Mouse (Mus musculus) CH12.LX (cell line): Measurements from ENCODE around the gene Mgat5. TPM values are rescaled to one million over a fixed set of nuclear protein-coding genes. Genes with fewer than 3 reads are reported as not detected.

ENCODE experiments used
- DNase-seq: peaks from one replicate; pipeline ENCODE4 v3.0.0-alpha.2; 2013; ENCODE audit errors: extremely low read depth
- H3K27ac ChIP-seq: 2 replicates; pipeline ENCODE4 v1.5.1; 2012; ENCODE audit warnings: low read depth, mild to moderate bottlenecking, control low read depth, moderate library complexity; ENCODE audit not compliant: insufficient read depth
- H3K27me3 ChIP-seq: replicated peaks from 2 replicates; pipeline ENCODE3; 2012; ENCODE audit warnings: inconsistent platforms
- H3K36me3 ChIP-seq, 2 experiments: replicated peaks in 1 of 2; 2 replicates each; pipeline versions ENCODE3 to v1.6.1; 2012; ENCODE audit warnings: inconsistent platforms in 1 of 2, low read length in 1 of 2, mild to moderate bottlenecking in 1 of 2, mixed read lengths in 1 of 2, moderate library complexity in 1 of 2; ENCODE audit not compliant: control insufficient read depth in 1 of 2, insufficient read depth in 1 of 2
- H3K4me1 ChIP-seq, 2 experiments: 2 replicates each; pipeline ENCODE4 v1.6.1; 2012; ENCODE audit warnings: inconsistent platforms in 1 of 2, moderate library complexity in 1 of 2; ENCODE audit not compliant: insufficient read depth in 2 of 2, control insufficient read depth in 1 of 2
- H3K4me2 ChIP-seq: 2 replicates; pipeline ENCODE4 v1.6.1; 2012; ENCODE audit warnings: low read depth, mild to moderate bottlenecking, control low read depth; ENCODE audit not compliant: poor library complexity, insufficient read depth, severe bottlenecking
- H3K4me3 ChIP-seq, 3 experiments: fragments of 150-350 bp in 1 of 3; sonication (generic) in 1 of 3; replicated peaks in 1 of 3; 2 replicates each; pipeline versions ENCODE3 to v1.5.1; 2011 to 2012; ENCODE audit warnings: low read depth in 2 of 3, low read length in 2 of 3, mild to moderate bottlenecking in 2 of 3, moderate library complexity in 2 of 3, control low read depth in 1 of 3, improper control_type of control experiment in 1 of 3, inconsistent platforms in 1 of 3, mixed read lengths in 1 of 3; ENCODE audit not compliant: poor library complexity in 1 of 3
- H3K79me2 ChIP-seq: replicated peaks from 2 replicates; pipeline ENCODE4 v1.6.1; 2012; ENCODE audit warnings: mild to moderate bottlenecking, moderate library complexity; ENCODE audit not compliant: control insufficient read depth, poor library complexity, insufficient read depth, severe bottlenecking; ENCODE audit errors: extremely low read depth
- H3K9ac ChIP-seq: 2 replicates; pipeline ENCODE4 v1.6.1; 2012; ENCODE audit warnings: low read depth, mild to moderate bottlenecking, control low read depth, moderate library complexity; ENCODE audit not compliant: insufficient read depth
- H3K9me3 ChIP-seq: replicated peaks from 2 replicates; pipeline ENCODE3; 2012; ENCODE audit warnings: low read length, inconsistent platforms, mixed read lengths
- BHLHE40 ChIP-seq: IDR thresholded peaks from 2 replicates; pipeline ENCODE4 v1.6.1; 2011; ENCODE audit warnings: mild to moderate bottlenecking, low read depth, low read length, improper control_type of control experiment
- CHD2 ChIP-seq: IDR thresholded peaks from 2 replicates; pipeline ENCODE4 v1.6.1; 2011; ENCODE audit warnings: low read length, improper control_type of control experiment
- EP300 ChIP-seq: IDR thresholded peaks from 2 replicates; pipeline ENCODE4 v1.6.1; 2011; ENCODE audit warnings: low read length, improper control_type of control experiment
- ETS1 ChIP-seq: conservative IDR thresholded peaks from 2 replicates; pipeline ENCODE4 v1.6.1; 2012; ENCODE audit warnings: low read depth, mild to moderate bottlenecking, inconsistent platforms, low read length, improper control_type of control experiment, moderate library complexity
- IRF4 ChIP-seq: IDR thresholded peaks from 2 replicates; pipeline ENCODE4 v1.6.1; 2014; ENCODE audit warnings: low read depth, mild to moderate bottlenecking, inconsistent platforms, low read length, improper control_type of control experiment
- MAFK ChIP-seq: IDR thresholded peaks from 2 replicates; pipeline ENCODE4 v1.6.1; 2011; ENCODE audit warnings: low read length, improper control_type of control experiment; ENCODE audit not compliant: insufficient replicate concordance
- MAX ChIP-seq: IDR thresholded peaks from 2 replicates; pipeline ENCODE4 v1.6.1; 2011; ENCODE audit warnings: low read length, improper control_type of control experiment
- NELFE ChIP-seq: IDR thresholded peaks from 2 replicates; pipeline ENCODE4 v1.6.1; 2011; ENCODE audit warnings: low read depth, low read length, improper control_type of control experiment
- POLR2A ChIP-seq: IDR thresholded peaks from 2 replicates; pipeline ENCODE4 v1.6.1; 2011; ENCODE audit warnings: low read depth, mild to moderate bottlenecking, improper control_type of control experiment, low read length
- SIN3A ChIP-seq: IDR thresholded peaks from 2 replicates; pipeline ENCODE4 v1.6.1; 2012; ENCODE audit warnings: low read length, improper control_type of control experiment, inconsistent platforms
- SMC3 ChIP-seq: IDR thresholded peaks from 2 replicates; pipeline ENCODE4 v1.6.1; 2011; ENCODE audit warnings: low read depth, low read length, improper control_type of control experiment
- TCF12 ChIP-seq: IDR thresholded peaks from 2 replicates; pipeline ENCODE4 v1.6.1; 2014; ENCODE audit warnings: low read depth, mild to moderate bottlenecking, inconsistent platforms, low read length, improper control_type of control experiment
- UBTF ChIP-seq: IDR thresholded peaks from 2 replicates; pipeline ENCODE4 v1.6.1; 2012; ENCODE audit warnings: low read depth, mild to moderate bottlenecking, inconsistent platforms, low read length, improper control_type of control experiment, moderate library complexity
- USF1 ChIP-seq: IDR thresholded peaks from 2 replicates; pipeline ENCODE4 v1.6.1; 2014; ENCODE audit warnings: low read depth, mild to moderate bottlenecking, inconsistent platforms, low read length, improper control_type of control experiment
- ZC3H11A ChIP-seq: IDR thresholded peaks from 2 replicates; pipeline ENCODE4 v1.6.1; 2012; ENCODE audit warnings: low read depth, mild to moderate bottlenecking, inconsistent platforms, low read length, improper control_type of control experiment
- ZKSCAN1 ChIP-seq: IDR thresholded peaks from 2 replicates; pipeline ENCODE4 v1.6.1; 2012; ENCODE audit warnings: low read depth, inconsistent platforms, low read length, improper control_type of control experiment, borderline replicate concordance
- dilution Hi-C: fragments of 300-500 bp; cut with MboI; formaldehyde crosslinking; loops from 2 replicates; pipeline ENCODE4 v1.14.3; 2020; ENCODE audit warnings: low sequenced_read_pairs; ENCODE audit not compliant: extremely low pct_unique_long_range_greater_than_20kb, extremely low pct_ligation_motif_present
- in situ Hi-C: fragments of 300-500 bp; cut with MboI; formaldehyde crosslinking; loops from 3 replicates; pipeline ENCODE4 v1.14.3; 2019; ENCODE audit warnings: low sequenced_read_pairs, low pct_ligation_motif_present, low pct_unique_long_range_greater_than_20kb, mixed read lengths
- polyA plus RNA-seq: library from polyadenylated mRNA; unstranded; fragments of >175 nt; gene quantifications from 2 replicates; pipeline ENCODE4 v1.2.1, GENCODE M21; 2012; ENCODE audit warnings: low read depth; ENCODE audit not compliant: insufficient read length
- total RNA-seq, 2 experiments: library from RNA; depleted of rRNA; stranded (reverse); fragments of 300-350 nt in 1 of 2; fragments of >200 nt in 1 of 2; gene quantifications; 2 replicates each; pipeline ENCODE4 v1.2.3; 2012 to 2014

The Mgat5 gene
- total and polyA plus RNA-seq, 3 experiments, result 5.9 to 8.8 (median 6.6) TPM

DNA sequence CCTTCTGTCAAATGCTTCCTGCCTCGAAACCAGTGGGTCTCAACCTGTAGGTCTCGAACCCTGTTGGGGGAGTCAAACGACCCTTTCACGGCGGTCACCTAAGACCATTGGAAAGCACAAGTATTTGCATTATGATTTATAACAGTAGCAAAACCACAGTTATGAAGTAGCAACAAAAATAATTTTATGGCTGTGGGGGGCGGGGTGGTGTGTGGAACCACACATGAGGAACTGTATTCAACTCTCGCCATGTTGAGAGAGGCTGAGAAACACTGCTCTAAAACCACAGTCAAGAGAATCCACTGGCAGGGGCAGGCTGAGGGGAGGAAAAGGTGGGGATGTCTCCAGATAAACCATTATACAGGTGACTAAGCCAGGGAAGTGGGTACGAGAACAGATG, 308.3 kb downstream of the Mgat5 start:
- peak overlapping the region in 2 of 3 experiments; percentile 14 to 24 for H3K4me3 ChIP-seq
- in situ Hi-C loops (no loop called here), dilution Hi-C loops (no loop called here)
- peak overlapping the region; percentile 58 for H3K4me2 ChIP-seq
- peaks cover 33 to 54% of the 10 kb centered on the region in 2 experiments for H3K4me1 ChIP-seq
- peaks cover 0 to 26% of the 10 kb centered on the region in 2 experiments for H3K36me3 ChIP-seq
- no peaks in the 10 kb centered on the region for H3K79me2 ChIP-seq
- DNase-seq, result peak; percentile 43
- peak overlapping the region; percentile 92 for H3K27ac ChIP-seq
- H3K9ac ChIP-seq, result peak overlapping the region; percentile 44; the same call in 1 of the 2 replicates
- TF ChIP-seq USF1 (no peak), SIN3A (peak; percentile 58; the same call in 1 of the 2 replicates), IRF4 (no peak), ZC3H11A (no peak), ZKSCAN1 (no peak), MAFK (no peak), CHD2 (peak; percentile 46; the same call in 1 of the 2 replicates)
- peaks cover 29% of the 10 kb centered on the region for H3K9me3 ChIP-seq
- H3K27me3 ChIP-seq, result no peaks in the 10 kb centered on the region

- dilution Hi-C loops (no loop called here), in situ Hi-C loops (no loop called here)
- Histone ChIP-seq H3K36me3 (peaks cover 0 to 26% of the 10 kb centered on the region in 2 experiments), H3K79me2 (no peaks in the 10 kb centered on the region), H3K27me3 (no peaks in the 10 kb centered on the region), H3K4me1 (peaks cover 33 to 51% of the 10 kb centered on the region in 2 experiments), H3K9ac (peak overlapping the region; percentile 31; the same call in 1 of the 2 replicates), H3K4me2 (peak overlapping the region; percentile 58), H3K9me3 (peaks cover 29% of the 10 kb centered on the region), H3K4me3 (no peak overlapping the region), H3K27ac (peak overlapping the region; percentile 92)
- peak; percentile 65 for DNase-seq
- TF ChIP-seq BHLHE40, result peak; percentile 66
- peak; percentile 60 for TF ChIP-seq ETS1
- TF ChIP-seq NELFE, result no peak
- peak; percentile 89 for TF ChIP-seq TCF12
- no peak for TF ChIP-seq USF1
- TF ChIP-seq EP300, result peak; percentile 88
- TF ChIP-seq IRF4, result peak; percentile 39; the same call in 1 of the 2 replicates
- TF ChIP-seq SMC3, result no peak
- peak; percentile 39; the same call in 1 of the 2 replicates for TF ChIP-seq POLR2A
- TF ChIP-seq UBTF, result no peak
- peak; percentile 76 for TF ChIP-seq MAX
Observed at GRCm38 (mm10) chr1:127513664-127514063, 308.8 kb downstream of the Mgat5 start.
